Mouse (Mus musculus) hematopoietic multipotent progenitor cell, adult 10-12 weeks (in vitro differentiated cells): ENCODE results near the gene Peli2. TPM values are rescaled to one million over a fixed set of nuclear protein-coding genes. Genes with fewer than 3 reads are reported as not detected.

Source experiments
- polyA plus RNA-seq: library from polyadenylated mRNA; stranded (reverse); fragments of >175 nt; gene quantifications from 2 replicates; pipeline ENCODE4 v1.2.3, GENCODE M21; 2012; ENCODE audit warnings: low replicate concordance

Gene Peli2
- polyA plus RNA-seq: 3.4 and 17.5 TPM in 2 replicates

DNA sequence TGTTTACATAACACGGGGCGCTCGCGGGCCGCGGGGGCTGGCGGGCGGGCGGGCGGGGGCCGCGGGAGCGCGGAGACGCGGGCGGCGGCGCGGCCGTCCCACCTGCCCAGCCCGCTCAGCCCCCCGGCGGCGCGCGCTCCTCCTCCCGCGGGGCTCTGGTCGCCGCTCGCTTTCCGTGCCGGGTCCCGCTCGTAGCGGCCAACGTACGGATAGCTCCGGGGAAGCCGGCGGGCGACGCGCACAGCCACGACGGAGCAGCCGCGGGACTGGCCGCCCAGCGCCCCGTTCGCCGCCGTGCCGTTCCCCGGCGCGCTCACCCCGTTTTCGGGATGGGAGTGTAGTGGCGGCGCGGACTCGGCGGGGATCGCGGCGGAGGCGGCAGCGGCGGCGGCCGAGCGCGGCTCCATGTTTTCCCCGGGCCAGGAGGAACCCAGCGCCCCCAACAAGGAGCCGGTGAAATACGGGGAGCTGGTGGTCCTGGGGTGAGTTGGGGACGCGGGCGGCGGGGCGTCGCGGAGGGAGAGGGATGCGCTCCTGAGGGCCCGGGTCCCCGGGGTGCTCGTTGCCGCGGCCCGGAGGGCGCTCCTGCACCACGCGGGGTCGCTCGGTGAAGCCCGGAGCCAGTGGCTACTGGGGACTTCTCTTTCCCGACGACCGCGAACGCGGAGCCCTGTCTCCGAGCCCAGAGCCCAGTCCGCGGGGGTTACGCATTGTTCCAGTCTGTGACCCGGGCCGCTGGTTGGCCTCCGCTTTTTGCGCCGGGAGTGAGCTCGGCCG lies at the start of gene Peli2:
TSS of gene Peli2 (plus strand) at position 72 of the 777 bp plus-strand sequence.

